Mouse (Mus musculus) 416B (cell line): ENCODE results near the gene Pla2g6.
A peak's percentile ranks its signal among the peaks of the same experiment; 100 is the strongest.

Experiments
- DNase-seq: peaks from one replicate; pipeline ENCODE4 v3.0.0; 2011; ENCODE audit warnings: low read depth

Pla2g6 gene

GRCm38 (mm10) chr15:79350866-79351265 lies 22.7 kb upstream of the Pla2g6 start:
- peak; percentile 58 for DNase-seq

GRCm38 (mm10) chr15:79348651-79349050 lies 20.5 kb upstream of the Pla2g6 start:
- DNase-seq: no peak

- DNase-seq: peak; percentile 81
Observed at GRCm38 (mm10) chr15:79347845-79348506, 19.8 kb upstream of the Pla2g6 start.

GRCm38 (mm10) chr15:79347165-79347844 lies 19.1 kb upstream of the Pla2g6 start:
- peak; percentile 93 for DNase-seq

GRCm38 (mm10) chr15:79346051-79346793 lies 18.0 kb upstream of the Pla2g6 start, which contains the start of gene Maff:
TSS of gene Maff (plus strand) at chr15:79346621.
- DNase-seq: peak; percentile 61

GRCm38 (mm10) chr15:79344627-79345026 lies 16.4 kb upstream of the Pla2g6 start:
- no peak for DNase-seq

- peak; percentile 57 for DNase-seq
Observed at GRCm38 (mm10) chr15:79342641-79343337, 14.6 kb upstream of the Pla2g6 start.

- no peak for DNase-seq
Observed at GRCm38 (mm10) chr15:79338978-79339377, 10.8 kb upstream of the Pla2g6 start.

- peak; percentile 82 for DNase-seq
Observed at GRCm38 (mm10) chr15:79335061-79335655, 7.0 kb upstream of the Pla2g6 start.

GRCm38 (mm10) chr15:79333409-79333808 lies 5.2 kb upstream of the Pla2g6 start:
- peak; percentile 88 for DNase-seq

GRCm38 (mm10) chr15:79330521-79330920 lies 2.3 kb upstream of the Pla2g6 start:
- peak; percentile 39 for DNase-seq

- peak; percentile 21 for DNase-seq
Observed at GRCm38 (mm10) chr15:79329979-79330363, 1.8 kb upstream of the Pla2g6 start.

- DNase-seq: peak; percentile 53
Observed at GRCm38 (mm10) chr15:79329346-79329978, 1.3 kb upstream of the Pla2g6 start.

- peak; percentile 68 for DNase-seq
Observed at GRCm38 (mm10) chr15:79328939-79329275, 717 bp upstream of the Pla2g6 start.

- peak; percentile 87 for DNase-seq
Observed at GRCm38 (mm10) chr15:79326971-79327961, 924 bp downstream of the Pla2g6 start.

GRCm38 (mm10) chr15:79326264-79326663 lies 1.9 kb downstream of the Pla2g6 start:
- peak; percentile 28 for DNase-seq

- DNase-seq: no peak
Observed at GRCm38 (mm10) chr15:79325742-79326141, 2.4 kb downstream of the Pla2g6 start.

- no peak for DNase-seq
Observed at GRCm38 (mm10) chr15:79324373-79324772, 3.8 kb downstream of the Pla2g6 start.

GRCm38 (mm10) chr15:79323791-79324155 lies 4.4 kb downstream of the Pla2g6 start:
- no peak for DNase-seq
